Mouse (Mus musculus) hindbrain, embryonic 16.5 days (tissue): ENCODE data around the gene Fxn. TPM values are rescaled to one million over a fixed set of nuclear protein-coding genes. Genes with fewer than 3 reads are reported as not detected.
A peak's percentile ranks its signal among the peaks of the same experiment; 100 is the strongest.

Experiments used
- ATAC-seq: fragments of 200-750 bp; cut with Nextera tagmentation; 2 replicates; pipeline ENCODE4 v1.8.0; 2017; ENCODE audit warnings: moderate TSS enrichment, moderate library complexity
- H3K27ac ChIP-seq: fragments of 300-500 bp; sonication (generic); 2 replicates; pipeline ENCODE4 v1.5.1; 2014; ENCODE audit warnings: low read depth, mild to moderate bottlenecking, control low read depth, low read length, moderate library complexity
- H3K27me3 ChIP-seq: fragments of 300-500 bp; sonication (generic); replicated peaks from 2 replicates; pipeline ENCODE4 v1.6.1; 2014; ENCODE audit warnings: low read length; ENCODE audit not compliant: control insufficient read depth, insufficient read depth
- H3K36me3 ChIP-seq: fragments of 300-500 bp; sonication (generic); 2 replicates; pipeline ENCODE4 v1.6.1; 2014; ENCODE audit warnings: mild to moderate bottlenecking, low read length, moderate library complexity, mixed read lengths; ENCODE audit not compliant: control insufficient read depth, insufficient read depth
- H3K4me1 ChIP-seq: fragments of 300-500 bp; sonication (generic); 2 replicates; pipeline ENCODE4 v1.6.1; 2014; ENCODE audit warnings: low read depth, low read length; ENCODE audit not compliant: control insufficient read depth, insufficient read depth
- H3K4me2 ChIP-seq: fragments of 300-500 bp; sonication (generic); 2 replicates; pipeline ENCODE4 v1.6.1; 2014; ENCODE audit warnings: mild to moderate bottlenecking, low read length, control low read depth, moderate library complexity
- H3K4me3 ChIP-seq: fragments of 300-500 bp; sonication (generic); 2 replicates; pipeline ENCODE4 v1.5.1; 2014; ENCODE audit warnings: mild to moderate bottlenecking, low read length, control low read depth, moderate library complexity
- H3K9ac ChIP-seq: fragments of 300-500 bp; sonication (generic); 2 replicates; pipeline ENCODE4 v1.6.1; 2014; ENCODE audit warnings: low read depth, mild to moderate bottlenecking, control low read depth, low read length, moderate library complexity
- H3K9me3 ChIP-seq: fragments of 300-500 bp; sonication (generic); 2 replicates; pipeline ENCODE4 v1.6.1; 2014; ENCODE audit warnings: mild to moderate bottlenecking, low read length, moderate library complexity; ENCODE audit not compliant: control insufficient read depth
- WGBS: fragments of 180-500 bp; shearing (Covaris S2); extraction: QIAGEN DNeasy Blood & Tissue Kit; methylation state at CpG from one replicate; pipeline ENCODE4 v1.1.7; 2014; 5-methylcytosine and 5-hydroxymethylcytosine counted together
- polyA plus RNA-seq: library from polyadenylated mRNA; unstranded; fragments of >200 nt; fragmentation: Nextera tagmentation; extraction: Ambion mirVana; gene quantifications from 2 replicates; pipeline ENCODE4 v1.2.1, GENCODE M21; 2015

Gene Fxn
- polyA plus RNA-seq, 1 experiment from 2014 or later, result 41.4 TPM

GRCm38 (mm10) chr19:24317731-24318130, 37.3 kb upstream of the Fxn start:
- no peak overlapping the region for H3K4me2 ChIP-seq
- H3K4me3 ChIP-seq, result no peak overlapping the region
- H3K36me3 ChIP-seq, result no peaks in the 10 kb centered on the region
- no peaks in the 10 kb centered on the region for H3K27me3 ChIP-seq
- 89% methylated on average over 2 of the region's 2 CpGs for WGBS
- H3K27ac ChIP-seq, result no peak overlapping the region
- H3K4me1 ChIP-seq, result peaks cover 5% of the 10 kb centered on the region; the same call in 1 of the 2 replicates
- no peaks in the 10 kb centered on the region for H3K9me3 ChIP-seq
- no peak overlapping the region for H3K9ac ChIP-seq
- no peak for ATAC-seq

GRCm38 (mm10) chr19:24317038-24317591, 36.7 kb upstream of the Fxn start:
- Histone ChIP-seq H3K9me3 (no peaks in the 10 kb centered on the region), H3K4me1 (peaks cover 5% of the 10 kb centered on the region; the same call in 1 of the 2 replicates), H3K27ac (no peak overlapping the region), H3K27me3 (no peaks in the 10 kb centered on the region), H3K36me3 (no peaks in the 10 kb centered on the region), H3K4me2 (peak overlapping the region; percentile 15; the same call in 1 of the 2 replicates), H3K4me3 (no peak overlapping the region), H3K9ac (no peak overlapping the region)
- ATAC-seq, result peak; percentile 55; the same call in 1 of the 2 replicates
- 31% methylated on average over 15 of the region's 15 CpGs for WGBS

- H3K4me2 ChIP-seq, result no peak overlapping the region
- no peak overlapping the region for H3K27ac ChIP-seq
- H3K27me3 ChIP-seq, result no peaks in the 10 kb centered on the region
- no peak overlapping the region for H3K9ac ChIP-seq
- H3K36me3 ChIP-seq, result no peaks in the 10 kb centered on the region
- peaks cover 5% of the 10 kb centered on the region; the same call in 1 of the 2 replicates for H3K4me1 ChIP-seq
- WGBS, result 70% methylated on average over 9 of the region's 9 CpGs
- H3K4me3 ChIP-seq, result no peak overlapping the region
- ATAC-seq, result no peak
- no peaks in the 10 kb centered on the region for H3K9me3 ChIP-seq
Observed at GRCm38 (mm10) chr19:24316060-24316725, 35.8 kb upstream of the Fxn start.

GRCm38 (mm10) chr19:24315234-24315633, 34.8 kb upstream of the Fxn start:
- Histone ChIP-seq H3K4me3 (no peak overlapping the region), H3K27me3 (no peaks in the 10 kb centered on the region)
- no peak for ATAC-seq

GRCm38 (mm10) chr19:24314676-24315075, 34.3 kb upstream of the Fxn start:
- H3K4me2 ChIP-seq, result no peak overlapping the region
- ATAC-seq, result no peak
- H3K4me3 ChIP-seq, result no peak overlapping the region
- H3K36me3 ChIP-seq, result no peaks in the 10 kb centered on the region
- WGBS, result 92% methylated on average over 11 of the region's 11 CpGs
- H3K9me3 ChIP-seq, result no peaks in the 10 kb centered on the region
- H3K27ac ChIP-seq, result no peak overlapping the region
- H3K4me1 ChIP-seq, result peaks cover 5% of the 10 kb centered on the region; the same call in 1 of the 2 replicates
- no peak overlapping the region for H3K9ac ChIP-seq
- H3K27me3 ChIP-seq, result no peaks in the 10 kb centered on the region

More at GRCm38 (mm10) chr19:24315234-24315633, 34.8 kb upstream of the Fxn start:
- Histone ChIP-seq H3K4me2 (no peak overlapping the region), H3K9ac (no peak overlapping the region), H3K9me3 (no peaks in the 10 kb centered on the region), H3K4me1 (peaks cover 5% of the 10 kb centered on the region; the same call in 1 of the 2 replicates), H3K27ac (no peak overlapping the region), H3K36me3 (no peaks in the 10 kb centered on the region)
- WGBS, result 81% methylated on average over 4 of the region's 4 CpGs

- 33% methylated on average over 12 of the region's 12 CpGs for WGBS
- Histone ChIP-seq H3K9me3 (no peaks in the 10 kb centered on the region), H3K4me3 (no peak overlapping the region), H3K27me3 (no peaks in the 10 kb centered on the region), H3K27ac (no peak overlapping the region), H3K9ac (no peak overlapping the region), H3K36me3 (no peaks in the 10 kb centered on the region), H3K4me1 (peaks cover 11% of the 10 kb centered on the region), H3K4me2 (no peak overlapping the region)
- ATAC-seq, result peak; percentile 75
Observed at GRCm38 (mm10) chr19:24312556-24313342, 32.3 kb upstream of the Fxn start.

GRCm38 (mm10) chr19:24312046-24312445, 31.6 kb upstream of the Fxn start:
- Histone ChIP-seq H3K4me1 (peaks cover 11% of the 10 kb centered on the region), H3K9ac (no peak overlapping the region), H3K36me3 (no peaks in the 10 kb centered on the region), H3K9me3 (no peaks in the 10 kb centered on the region), H3K4me3 (no peak overlapping the region), H3K27ac (no peak overlapping the region), H3K27me3 (no peaks in the 10 kb centered on the region), H3K4me2 (no peak overlapping the region)
- no peak for ATAC-seq
- WGBS, result 81% methylated on average over 5 of the region's 5 CpGs

- Histone ChIP-seq H3K4me2 (no peak overlapping the region), H3K4me1 (peaks cover 7% of the 10 kb centered on the region), H3K9me3 (no peaks in the 10 kb centered on the region), H3K4me3 (no peak overlapping the region), H3K27me3 (no peaks in the 10 kb centered on the region; the same call in 1 of the 2 replicates), H3K36me3 (no peaks in the 10 kb centered on the region), H3K9ac (peak overlapping the region; percentile 51; the same call in 1 of the 2 replicates), H3K27ac (peak overlapping the region; percentile 64)
- 8% methylated on average over 5 of the region's 5 CpGs for WGBS
- peak; percentile 78 for ATAC-seq
Observed at GRCm38 (mm10) chr19:24308305-24308705, 27.9 kb upstream of the Fxn start.
